Mouse (Mus musculus) stomach, embryonic 16.5 days (tissue): Measurements from ENCODE around the gene Ltv1. TPM values are rescaled to one million over a fixed set of nuclear protein-coding genes. Genes with fewer than 3 reads are reported as not detected.
A peak's percentile ranks its signal among the peaks of the same experiment; 100 is the strongest.

Source experiments
- ATAC-seq: fragments of 200-750 bp; cut with Nextera tagmentation; 2 replicates; pipeline ENCODE4 v1.8.0; 2017; ENCODE audit warnings: moderate number of reproducible peaks, moderate TSS enrichment; ENCODE audit not compliant: insufficient read depth, low FRiP score
- H3K27ac ChIP-seq: fragments of 300-500 bp; sonication (generic); 2 replicates; pipeline ENCODE4 v1.5.1; 2014; ENCODE audit warnings: low read length
- H3K27me3 ChIP-seq: fragments of 300-500 bp; sonication (generic); 2 replicates; pipeline ENCODE4 v1.6.1; 2014; ENCODE audit warnings: low read length, control low read depth, mixed read lengths; ENCODE audit not compliant: control insufficient read depth, insufficient read depth
- H3K36me3 ChIP-seq: fragments of 300-500 bp; sonication (generic); 2 replicates; pipeline ENCODE4 v1.6.1; 2014; ENCODE audit warnings: low read length; ENCODE audit not compliant: control insufficient read depth, insufficient read depth
- H3K4me1 ChIP-seq: fragments of 300-500 bp; sonication (generic); 2 replicates; pipeline ENCODE4 v1.6.1; 2014; ENCODE audit warnings: low read length, control low read depth, mixed read lengths; ENCODE audit not compliant: control insufficient read depth, insufficient read depth
- H3K4me2 ChIP-seq: fragments of 300-500 bp; sonication (generic); 2 replicates; pipeline ENCODE4 v1.6.1; 2014; ENCODE audit warnings: low read depth, low read length, mixed read lengths
- H3K4me3 ChIP-seq: fragments of 300-500 bp; sonication (generic); replicated peaks from 2 replicates; pipeline ENCODE4 v1.5.1; 2014; ENCODE audit warnings: mild to moderate bottlenecking, low read length
- H3K9ac ChIP-seq: fragments of 300-500 bp; sonication (generic); 2 replicates; pipeline ENCODE4 v1.6.1; 2014; ENCODE audit warnings: low read length
- H3K9me3 ChIP-seq: fragments of 300-500 bp; sonication (generic); replicated peaks from 2 replicates; pipeline ENCODE4 v1.6.1; 2016; ENCODE audit warnings: low read length, control low read depth; ENCODE audit not compliant: control insufficient read depth
- WGBS: fragments of 180-500 bp; shearing (Covaris S2); extraction: QIAGEN DNeasy Blood & Tissue Kit; methylation state at CpG from one replicate; pipeline ENCODE4 v1.1.7; 2014; 5-methylcytosine and 5-hydroxymethylcytosine counted together
- polyA plus RNA-seq: library from polyadenylated mRNA; unstranded; fragments of >200 nt; fragmentation: Nextera tagmentation; extraction: Ambion mirVana; gene quantifications from 2 replicates; pipeline ENCODE4 v1.2.1, GENCODE M21; 2015

Gene Ltv1
- polyA plus RNA-seq, 1 experiment from 2014 or later: 77.5 TPM

DNA sequence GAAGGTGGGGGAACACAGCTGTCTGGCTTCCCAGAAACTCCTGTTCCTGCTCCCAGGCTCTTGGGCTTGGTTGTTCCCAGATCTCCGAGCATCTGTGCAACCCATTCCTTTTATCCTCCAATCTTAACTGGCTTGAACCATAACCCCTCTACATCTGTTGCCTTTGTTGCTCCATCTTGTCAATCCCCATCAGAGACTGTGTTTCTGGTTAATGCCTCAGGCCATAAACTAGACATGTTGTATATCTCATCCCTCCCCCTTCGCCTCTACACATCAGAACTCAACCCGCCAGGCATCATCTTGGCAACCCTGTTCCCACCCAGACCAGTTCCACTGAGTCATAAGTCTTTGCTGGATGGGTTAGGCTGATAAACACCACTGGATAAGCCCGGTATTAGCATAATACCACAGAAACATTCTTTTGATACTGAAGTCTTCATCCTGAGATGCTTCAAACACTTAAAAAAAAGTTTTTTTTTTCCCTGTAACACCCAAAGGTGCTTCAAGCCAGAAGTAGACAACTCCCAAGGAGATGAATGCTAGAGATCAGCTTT is 40.1 kb downstream of the Ltv1 start:
- H3K9me3 ChIP-seq: no peaks in the 10 kb centered on the region
- no peak overlapping the region for H3K4me2 ChIP-seq
- no peak overlapping the region for H3K4me3 ChIP-seq
- 0 out of 2 replicates have a peak overlapping the region, but pooled peaks have one; percentile 26 for H3K27ac ChIP-seq
- H3K9ac ChIP-seq: no peak overlapping the region
- 0 out of 2 replicates have a peak, but pooled peaks have one; percentile 23 for ATAC-seq
- no peaks in the 10 kb centered on the region for H3K36me3 ChIP-seq
- peaks cover 6% of the 10 kb centered on the region; the same call in 1 of the 2 replicates for H3K4me1 ChIP-seq
- 76% methylated on average over 4 of the region's 4 CpGs for WGBS
- no peaks in the 10 kb centered on the region for H3K27me3 ChIP-seq

DNA sequence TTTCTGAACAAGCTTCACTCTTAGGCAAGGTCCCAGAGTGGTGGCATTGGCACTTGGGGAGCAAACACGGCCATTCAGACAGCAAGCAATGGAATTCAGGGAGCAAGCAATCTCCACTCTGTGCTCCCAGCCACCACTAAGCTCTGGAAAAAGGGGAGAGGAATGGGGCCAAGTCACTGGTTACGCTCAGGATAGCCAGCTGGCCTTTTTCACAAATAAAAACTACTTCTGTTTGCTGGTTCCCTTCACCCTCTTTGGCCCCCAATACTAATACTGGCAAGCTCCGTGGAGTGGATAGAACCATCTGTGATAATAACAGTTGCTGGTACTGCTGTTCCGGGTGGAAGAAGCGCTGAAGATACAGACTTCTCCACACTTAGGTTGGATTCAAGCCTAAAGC is 41.6 kb downstream of the Ltv1 start:
- WGBS: 45% methylated on average over 5 of the region's 5 CpGs
- no peak overlapping the region for H3K9ac ChIP-seq
- H3K36me3 ChIP-seq: no peaks in the 10 kb centered on the region
- peaks cover 6% of the 10 kb centered on the region; the same call in 1 of the 2 replicates for H3K4me1 ChIP-seq
- no peaks in the 10 kb centered on the region for H3K9me3 ChIP-seq
- H3K27me3 ChIP-seq: no peaks in the 10 kb centered on the region
- H3K4me2 ChIP-seq: no peak overlapping the region
- peak; percentile 56 for ATAC-seq
- H3K4me3 ChIP-seq: no peak overlapping the region
- peak overlapping the region; percentile 63 for H3K27ac ChIP-seq

DNA sequence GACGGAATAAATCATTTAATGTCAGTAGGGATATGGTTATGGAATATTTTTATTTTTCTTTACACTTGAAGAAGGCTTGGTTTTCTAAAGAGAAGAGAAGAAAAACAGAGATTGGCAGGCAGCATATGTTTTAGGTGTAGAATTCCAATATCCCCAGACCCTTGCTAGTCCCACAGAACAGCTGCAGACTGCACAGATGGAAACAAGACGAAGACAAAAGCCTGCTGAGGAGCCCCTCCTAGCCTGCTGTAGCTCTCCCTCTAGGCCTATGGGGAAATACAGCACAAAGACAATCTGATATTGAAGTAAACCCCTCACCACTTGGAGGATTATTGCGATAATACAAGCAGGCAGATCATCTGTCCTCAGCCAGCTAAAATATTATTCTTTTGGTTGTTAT is 42.5 kb downstream of the Ltv1 start:
- Histone ChIP-seq H3K36me3 (no peaks in the 10 kb centered on the region), H3K27ac (0 out of 2 replicates have a peak overlapping the region, but pooled peaks have one; percentile 63), H3K4me3 (no peak overlapping the region), H3K9ac (no peak overlapping the region), H3K4me2 (no peak overlapping the region), H3K9me3 (no peaks in the 10 kb centered on the region), H3K27me3 (no peaks in the 10 kb centered on the region), H3K4me1 (peaks cover 6% of the 10 kb centered on the region; the same call in 1 of the 2 replicates)
- no peak for ATAC-seq
- WGBS: 70% methylated on average over 3 of the region's 3 CpGs

DNA sequence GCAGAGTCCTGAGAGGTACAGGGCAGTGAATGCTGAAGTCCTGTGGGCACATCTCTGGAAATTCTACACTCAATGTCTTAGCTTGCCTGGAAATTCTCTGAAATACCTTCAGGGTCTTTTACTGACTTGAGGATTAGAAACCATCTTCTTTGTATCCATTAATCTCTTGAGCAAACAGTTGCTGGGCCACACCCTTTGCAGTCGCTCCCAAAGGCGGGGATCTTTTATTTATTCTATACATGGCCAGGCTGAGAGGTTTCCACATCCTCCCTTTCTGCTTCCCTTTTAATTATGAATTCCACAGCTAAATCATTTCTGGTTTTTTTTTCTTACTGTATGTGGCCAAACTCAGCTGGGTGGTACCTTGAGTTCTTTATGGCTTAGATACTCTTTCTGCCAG is 52.5 kb downstream of the Ltv1 start:
- Histone ChIP-seq H3K36me3 (no peaks in the 10 kb centered on the region), H3K27me3 (no peaks in the 10 kb centered on the region), H3K27ac (peak overlapping the region; percentile 81), H3K9me3 (no peaks in the 10 kb centered on the region), H3K4me3 (no peak overlapping the region), H3K4me1 (no peaks in the 10 kb centered on the region), H3K9ac (no peak overlapping the region), H3K4me2 (no peak overlapping the region)
- ATAC-seq: no peak
- WGBS: 38% methylated on average over 2 of the region's 2 CpGs

- no peak for ATAC-seq
- no peaks in the 10 kb centered on the region for H3K36me3 ChIP-seq
- H3K4me1 ChIP-seq: no peaks in the 10 kb centered on the region
- H3K9ac ChIP-seq: no peak overlapping the region
- no peak overlapping the region for H3K4me2 ChIP-seq
- WGBS: 92% methylated on average over 6 of the region's 6 CpGs
- H3K9me3 ChIP-seq: no peaks in the 10 kb centered on the region
- no peak overlapping the region for H3K4me3 ChIP-seq
- no peak overlapping the region for H3K27ac ChIP-seq
- no peaks in the 10 kb centered on the region for H3K27me3 ChIP-seq
Observed at GRCm38 (mm10) chr10:13137906-13138305, 55.1 kb downstream of the Ltv1 start.

DNA sequence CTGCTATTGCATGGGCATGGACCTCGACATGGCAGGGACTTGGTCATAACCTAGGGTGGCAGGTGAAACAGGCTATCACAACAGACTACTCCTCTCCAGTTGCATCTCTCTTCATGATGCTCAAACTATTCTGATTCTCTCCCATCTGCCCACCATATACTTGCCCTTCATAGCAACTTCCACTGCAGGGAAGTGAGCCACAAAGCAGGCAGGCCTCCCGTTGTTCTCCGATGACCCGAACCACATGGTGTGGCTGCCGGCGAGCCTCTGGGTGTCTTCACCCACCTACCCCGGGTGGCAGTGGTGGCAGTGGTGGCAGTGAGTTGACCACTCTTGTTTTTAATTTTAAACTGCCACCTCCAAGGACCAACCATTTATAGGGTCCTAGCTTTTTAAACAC is 57.2 kb downstream of the Ltv1 start:
- 86% methylated on average over 7 of the region's 7 CpGs for WGBS
- Histone ChIP-seq H3K27ac (no peak overlapping the region), H3K9me3 (no peaks in the 10 kb centered on the region), H3K4me3 (no peak overlapping the region), H3K36me3 (no peaks in the 10 kb centered on the region), H3K9ac (no peak overlapping the region), H3K4me1 (no peaks in the 10 kb centered on the region), H3K27me3 (no peaks in the 10 kb centered on the region), H3K4me2 (no peak overlapping the region)
- ATAC-seq: no peak

DNA sequence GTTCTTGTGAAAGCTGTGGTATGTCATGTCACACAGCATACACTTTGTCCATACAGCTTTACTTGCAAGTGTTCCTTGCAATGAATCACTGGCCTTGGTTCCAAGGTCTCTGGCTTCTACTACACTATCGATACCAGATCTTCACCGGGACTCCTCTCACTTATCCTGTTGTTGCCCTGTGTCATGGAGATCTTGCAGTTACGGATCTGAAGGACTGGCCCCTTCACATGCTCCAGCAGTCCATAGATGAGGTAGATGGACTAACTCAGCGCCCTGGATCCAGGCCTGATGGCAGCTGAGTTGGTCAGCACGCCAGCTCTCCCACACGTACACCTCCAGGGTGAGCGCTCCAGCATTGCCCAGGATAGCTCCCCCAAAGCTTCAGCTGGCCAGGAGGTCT is 57.7 kb downstream of the Ltv1 start:
- ATAC-seq: no peak
- 92% methylated on average over 7 of the region's 7 CpGs for WGBS
- Histone ChIP-seq H3K36me3 (no peaks in the 10 kb centered on the region), H3K4me1 (no peaks in the 10 kb centered on the region), H3K4me3 (no peak overlapping the region), H3K9ac (no peak overlapping the region), H3K9me3 (no peaks in the 10 kb centered on the region), H3K27me3 (no peaks in the 10 kb centered on the region), H3K27ac (no peak overlapping the region), H3K4me2 (no peak overlapping the region)

GRCm38 (mm10) chr10:13133850-13134249 is 59.1 kb downstream of the Ltv1 start:
- Histone ChIP-seq H3K4me1 (no peaks in the 10 kb centered on the region), H3K27ac (no peak overlapping the region), H3K9ac (no peak overlapping the region), H3K36me3 (no peaks in the 10 kb centered on the region), H3K9me3 (no peaks in the 10 kb centered on the region), H3K4me3 (no peak overlapping the region), H3K27me3 (no peaks in the 10 kb centered on the region), H3K4me2 (no peak overlapping the region)
- 87% methylated on average over 4 of the region's 4 CpGs for WGBS
- no peak for ATAC-seq
